Mouse (Mus musculus) hindbrain, postnatal 0 days (tissue): Measurements from ENCODE around the gene Dhx16. TPM values are rescaled to one million over a fixed set of nuclear protein-coding genes. Genes with fewer than 3 reads are reported as not detected.

ENCODE experiments used
- ATAC-seq: fragments of 200-750 bp; cut with Nextera tagmentation; 2 replicates; pipeline ENCODE4 v1.8.0; 2017; ENCODE audit warnings: mild to moderate bottlenecking, moderate TSS enrichment, moderate library complexity
- DNase-seq: peaks from one replicate; pipeline ENCODE4 v3.0.0-alpha.2; 2015; ENCODE audit warnings: low spot score
- H3K27ac ChIP-seq: fragments of 300-500 bp; sonication (generic); 2 replicates; pipeline ENCODE4 v1.5.1; 2014; ENCODE audit warnings: mild to moderate bottlenecking
- H3K27me3 ChIP-seq: fragments of 300-500 bp; sonication (generic); 2 replicates; pipeline ENCODE4 v1.6.1; 2014; ENCODE audit warnings: low read length, mixed read lengths; ENCODE audit not compliant: insufficient read depth
- H3K36me3 ChIP-seq: fragments of 300-500 bp; sonication (generic); 2 replicates; pipeline ENCODE4 v1.6.1; 2014; ENCODE audit warnings: low read length, mixed read lengths; ENCODE audit not compliant: insufficient read depth
- H3K4me1 ChIP-seq: fragments of 300-500 bp; sonication (generic); 2 replicates; pipeline ENCODE4 v1.6.1; 2014; ENCODE audit warnings: antibody characterized with exemption, low read length, mixed read lengths; ENCODE audit not compliant: insufficient read depth
- H3K4me2 ChIP-seq: fragments of 300-500 bp; sonication (generic); 2 replicates; pipeline ENCODE4 v1.6.1; 2014; ENCODE audit warnings: low read depth, mild to moderate bottlenecking, low read length, moderate library complexity, mixed read lengths
- H3K4me3 ChIP-seq: fragments of 300-500 bp; sonication (generic); 2 replicates; pipeline ENCODE4 v1.5.1; 2014; ENCODE audit warnings: low read length
- H3K9ac ChIP-seq: fragments of 300-500 bp; sonication (generic); replicated peaks from 2 replicates; pipeline ENCODE4 v1.6.1; 2014; ENCODE audit warnings: mild to moderate bottlenecking, low read length, moderate library complexity, mixed read lengths
- H3K9me3 ChIP-seq: fragments of 300-500 bp; sonication (generic); 2 replicates; pipeline ENCODE4 v1.6.1; 2016; ENCODE audit warnings: low read length, mixed read lengths
- CTCF ChIP-seq: IDR thresholded peaks from 2 replicates; pipeline ENCODE4 v1.5.1; 2016; ENCODE audit warnings: antibody characterized with exemption, control low read depth, low read depth
- WGBS: fragments of 180-500 bp; shearing (Covaris S2); extraction: QIAGEN DNeasy Blood & Tissue Kit; methylation state at CpG from one replicate; pipeline ENCODE4 v1.1.7; 2014; 5-methylcytosine and 5-hydroxymethylcytosine counted together
- polyA plus RNA-seq: library from polyadenylated mRNA; unstranded; fragments of >200 nt; fragmentation: Nextera tagmentation; extraction: Ambion mirVana; gene quantifications from 2 replicates; pipeline ENCODE4 v1.2.1, GENCODE M21; 2015
- total RNA-seq: library from RNA; depleted of rRNA; stranded (reverse); fragments of >200 nt; gene quantifications from 2 replicates; pipeline ENCODE4 v1.2.3, GENCODE M21; 2014

Gene Dhx16
- total and polyA plus RNA-seq, 2 experiments from 2014 or later, result 23.1 to 33.2 TPM

DNA sequence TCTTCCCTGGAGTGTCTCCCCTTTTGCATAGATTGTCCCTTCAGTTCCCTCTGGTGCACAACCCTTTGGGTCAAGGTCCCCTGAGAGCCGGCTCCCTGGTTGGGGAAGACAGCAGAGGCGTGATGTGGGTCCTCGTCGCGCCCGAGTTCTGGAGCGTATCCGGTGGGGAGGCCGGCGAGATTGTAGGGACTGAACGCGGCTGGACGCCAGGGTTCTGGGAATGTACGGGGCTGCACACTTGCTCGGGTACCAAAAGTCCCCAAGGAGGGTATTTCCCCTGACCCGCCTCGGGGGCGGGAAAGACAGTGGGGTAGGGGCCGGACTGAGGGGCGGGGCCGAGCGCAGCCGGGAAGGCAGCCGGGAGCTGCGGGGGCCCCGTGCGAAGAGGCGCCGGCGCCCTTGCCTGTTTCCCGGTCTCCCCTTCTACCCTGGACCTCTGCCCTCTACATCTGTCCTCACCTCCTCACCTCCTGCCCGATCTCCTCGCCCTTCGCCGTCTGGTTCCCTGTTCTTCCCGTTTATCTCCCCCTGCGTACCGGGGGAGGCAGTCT, 13.3 kb upstream of the Dhx16 start:
- ATAC-seq (peak; percentile 46), DNase-seq (peak; percentile 74)
- Histone ChIP-seq H3K9ac (peak overlapping the region; percentile 84), H3K4me1 (peaks cover 19% of the 10 kb centered on the region), H3K36me3 (no peaks in the 10 kb centered on the region), H3K4me3 (peak overlapping the region; percentile 56), H3K27me3 (no peaks in the 10 kb centered on the region), H3K27ac (peak overlapping the region; percentile 95), H3K4me2 (peak overlapping the region; percentile 93), H3K9me3 (no peaks in the 10 kb centered on the region)
- no peak for TF ChIP-seq CTCF
- WGBS, result under 1% methylated on average over 23 of the region's 38 CpGs

DNA sequence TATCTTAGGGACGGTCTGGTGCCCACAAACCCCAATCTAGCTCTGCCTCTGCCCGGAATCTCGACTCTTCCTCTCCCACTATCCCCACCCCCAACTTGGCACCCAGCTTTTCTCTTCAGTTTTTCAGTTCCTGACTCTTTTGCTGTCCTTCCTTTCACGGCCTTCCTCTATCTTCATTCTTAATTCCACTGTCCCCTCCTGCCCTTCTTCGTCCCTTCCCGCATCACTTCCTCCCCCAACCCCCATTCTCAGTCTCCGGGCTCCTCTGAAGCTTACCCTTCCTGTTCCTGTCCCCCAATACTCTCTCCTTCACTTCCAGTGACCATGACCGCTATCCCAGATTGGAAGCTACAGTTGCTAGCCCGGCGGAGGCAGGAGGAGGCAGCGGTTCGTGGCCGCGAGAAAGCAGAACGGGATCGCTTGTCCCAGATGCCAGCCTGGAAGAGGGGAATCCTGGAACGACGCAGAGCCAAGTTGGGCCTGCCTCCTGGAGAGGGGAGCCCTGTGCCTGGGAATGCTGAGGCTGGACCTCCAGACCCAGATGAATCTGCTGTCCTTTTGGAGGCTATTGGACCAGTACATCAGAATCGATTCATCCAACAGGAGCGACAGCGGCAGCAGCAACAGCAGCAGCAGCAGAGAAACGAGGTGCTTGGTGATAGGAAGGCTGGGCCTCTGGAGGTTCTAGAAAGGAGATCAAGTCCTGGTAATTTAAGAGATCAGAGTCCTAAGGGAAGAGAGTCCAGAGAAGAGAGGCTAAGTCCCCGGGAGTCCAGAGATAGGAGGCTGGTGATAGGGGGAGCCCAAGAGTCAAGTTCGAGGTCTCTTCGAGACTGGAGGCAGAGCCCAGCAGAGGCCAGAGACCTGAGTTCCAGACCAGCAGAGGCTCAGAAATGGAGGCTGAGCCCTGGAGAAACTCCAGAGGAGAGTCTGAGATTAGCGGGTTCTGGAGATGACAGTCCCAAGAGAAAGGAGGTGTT, 12.4 kb upstream of the Dhx16 start:
- 8% methylated on average over 26 of the region's 26 CpGs for WGBS
- Histone ChIP-seq H3K27me3 (no peaks in the 10 kb centered on the region), H3K4me1 (peaks cover 19% of the 10 kb centered on the region), H3K9ac (peak overlapping the region; percentile 84), H3K36me3 (no peaks in the 10 kb centered on the region), H3K4me3 (peak overlapping the region; percentile 56), H3K9me3 (no peaks in the 10 kb centered on the region), H3K27ac (peak overlapping the region; percentile 95), H3K4me2 (peak overlapping the region; percentile 93)
- ATAC-seq (no peak), DNase-seq (peak; percentile 33)
- TF ChIP-seq CTCF, result peak; percentile 31; the same call in 1 of the 2 replicates

DNA sequence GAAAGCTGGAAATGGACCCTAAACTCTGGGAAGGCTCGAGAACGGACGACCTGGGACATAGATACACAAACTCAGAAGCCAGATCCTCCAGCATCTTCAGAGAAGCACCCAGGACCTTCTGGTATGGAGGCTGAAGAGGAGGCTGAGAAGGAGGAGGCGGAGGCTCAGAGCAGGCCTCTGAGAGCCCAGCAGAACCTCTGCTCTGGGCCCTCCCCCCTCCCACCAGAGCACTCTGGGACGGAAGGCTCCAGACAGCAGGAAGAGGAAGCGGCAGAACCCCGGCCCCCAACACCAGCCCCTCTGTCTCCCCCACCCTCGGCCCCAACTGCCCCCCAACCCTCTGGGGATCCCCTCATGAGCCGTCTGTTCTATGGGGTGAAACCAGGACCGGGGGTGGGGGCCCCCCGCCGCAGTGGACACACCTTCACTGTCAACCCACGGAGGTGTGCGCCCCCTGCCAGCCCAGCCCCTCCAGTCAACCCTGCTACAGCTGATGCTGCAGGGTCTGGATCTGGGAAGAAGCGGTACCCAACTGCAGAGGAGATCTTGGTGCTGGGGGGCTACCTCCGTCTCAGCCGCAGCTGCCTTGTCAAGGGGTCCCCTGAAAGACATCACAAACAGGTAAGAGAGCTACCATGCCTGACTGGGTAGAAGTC, 11.3 kb upstream of the Dhx16 start:
- no peaks in the 10 kb centered on the region for H3K36me3 ChIP-seq
- no peaks in the 10 kb centered on the region for H3K27me3 ChIP-seq
- H3K4me1 ChIP-seq, result peaks cover 19% of the 10 kb centered on the region
- peak overlapping the region; percentile 93 for H3K4me2 ChIP-seq
- H3K4me3 ChIP-seq, result peak overlapping the region; percentile 56
- WGBS, result 25% methylated on average over 16 of the region's 17 CpGs
- H3K27ac ChIP-seq, result peak overlapping the region; percentile 95
- H3K9ac ChIP-seq, result peak overlapping the region; percentile 84
- no peak for ATAC-seq
- no peak for TF ChIP-seq CTCF
- DNase-seq, result no peak
- H3K9me3 ChIP-seq, result no peaks in the 10 kb centered on the region

DNA sequence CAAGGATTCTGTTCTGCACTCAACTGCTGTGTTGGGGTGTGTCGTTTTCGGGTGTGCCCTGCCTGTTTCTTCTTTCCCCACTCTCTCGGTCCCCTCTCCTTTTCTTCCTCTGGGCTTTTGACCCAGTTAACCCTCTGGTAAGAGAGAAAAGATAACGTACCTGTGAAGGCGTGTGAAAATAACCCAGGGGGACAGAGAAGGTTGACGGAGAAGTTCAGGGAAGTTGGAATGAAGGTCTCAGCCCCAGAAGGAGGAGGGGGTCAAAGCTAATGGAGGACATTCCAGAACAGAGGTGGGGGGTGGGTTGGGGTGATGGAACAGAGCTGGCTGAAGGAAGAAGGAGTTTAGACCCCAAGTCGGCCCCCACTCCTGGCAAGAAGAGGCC, 10.7 kb upstream of the Dhx16 start:
- H3K9me3 ChIP-seq, result no peaks in the 10 kb centered on the region
- H3K9ac ChIP-seq, result peak overlapping the region; percentile 84
- DNase-seq (no peak), ATAC-seq (no peak)
- H3K4me1 ChIP-seq, result peaks cover 19% of the 10 kb centered on the region
- WGBS, result under 1% methylated on average over 7 of the region's 7 CpGs
- H3K36me3 ChIP-seq, result no peaks in the 10 kb centered on the region
- H3K27me3 ChIP-seq, result no peaks in the 10 kb centered on the region
- peak overlapping the region; percentile 56 for H3K4me3 ChIP-seq
- TF ChIP-seq CTCF, result no peak
- H3K27ac ChIP-seq, result peak overlapping the region; percentile 95
- peak overlapping the region; percentile 93 for H3K4me2 ChIP-seq

DNA sequence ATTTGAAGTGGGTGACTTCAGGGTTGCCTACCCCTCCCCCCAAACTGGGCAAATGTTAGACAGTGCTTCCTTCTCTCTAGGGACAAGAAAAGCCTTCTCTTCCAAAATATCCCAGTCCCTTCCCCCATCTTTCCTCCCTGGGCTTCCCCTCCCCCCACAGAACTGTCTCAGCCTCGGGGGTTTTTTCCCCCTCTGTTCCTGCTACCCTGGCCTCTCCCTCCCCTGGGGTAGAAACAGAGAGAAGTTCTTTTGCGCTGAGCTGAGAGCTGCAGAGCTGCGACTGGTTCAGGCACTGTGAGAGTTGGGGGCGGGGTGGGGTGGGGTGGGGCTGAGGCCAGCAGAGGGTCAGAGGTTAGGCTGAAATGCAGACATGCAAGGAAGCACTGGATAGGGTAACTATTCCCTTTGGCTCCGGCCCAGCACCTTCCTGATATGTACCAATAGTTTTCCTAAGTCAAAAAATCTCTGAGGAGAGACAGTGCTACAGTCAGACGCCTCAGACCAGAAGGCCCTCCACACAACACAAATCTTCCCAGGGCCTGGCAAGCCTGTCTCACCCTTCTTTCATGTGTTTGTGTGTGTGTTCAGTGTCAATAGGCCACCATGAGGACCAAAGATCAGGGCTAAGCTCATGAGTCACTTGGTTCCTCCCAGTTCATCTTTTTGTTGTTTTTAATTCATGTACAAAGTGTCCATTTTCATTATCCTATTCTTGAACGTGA, 10.1 kb upstream of the Dhx16 start:
- Histone ChIP-seq H3K4me2 (peak overlapping the region; percentile 93), H3K27me3 (no peaks in the 10 kb centered on the region), H3K4me1 (peaks cover 19% of the 10 kb centered on the region), H3K27ac (peak overlapping the region; percentile 95), H3K9ac (peak overlapping the region; percentile 84), H3K36me3 (no peaks in the 10 kb centered on the region), H3K9me3 (no peaks in the 10 kb centered on the region), H3K4me3 (peak overlapping the region; percentile 56)
- 2% methylated on average over 7 of the region's 7 CpGs for WGBS
- DNase-seq (peak; percentile 58), ATAC-seq (no peak)
- no peak for TF ChIP-seq CTCF
